Mouse (Mus musculus): ENCODE data around the gene Gm28372. TPM values are rescaled to one million over a fixed set of nuclear protein-coding genes. Genes with fewer than 3 reads are reported as not detected.

Gene Gm28372
- total RNA-seq, 2 experiments from 2014 or later = not detected

GRCm38 (mm10) chr2:130448449-130448848, 43.4 kb downstream of the Gm28372 start:
- no peak for TF ChIP-seq CTCF (IDR thresholded peaks at IDR 0.05)
- Histone ChIP-seq H3K27ac (no peak overlapping the region), H3K4me3 (no peak overlapping the region)
- intact Hi-C loops (cut with DNase I) = no loop called here
- no peak for DNase-seq

GRCm38 (mm10) chr2:130449021-130449793, 44.2 kb downstream of the Gm28372 start:
- no peak for DNase-seq
- peak overlapping the region; percentile 85 for H3K4me3 ChIP-seq
- H3K27ac ChIP-seq = peak overlapping the region; percentile 90
- intact Hi-C loops (cut with DNase I) = no loop called here
- no peak for TF ChIP-seq CTCF (IDR thresholded peaks at IDR 0.05)

DNA sequence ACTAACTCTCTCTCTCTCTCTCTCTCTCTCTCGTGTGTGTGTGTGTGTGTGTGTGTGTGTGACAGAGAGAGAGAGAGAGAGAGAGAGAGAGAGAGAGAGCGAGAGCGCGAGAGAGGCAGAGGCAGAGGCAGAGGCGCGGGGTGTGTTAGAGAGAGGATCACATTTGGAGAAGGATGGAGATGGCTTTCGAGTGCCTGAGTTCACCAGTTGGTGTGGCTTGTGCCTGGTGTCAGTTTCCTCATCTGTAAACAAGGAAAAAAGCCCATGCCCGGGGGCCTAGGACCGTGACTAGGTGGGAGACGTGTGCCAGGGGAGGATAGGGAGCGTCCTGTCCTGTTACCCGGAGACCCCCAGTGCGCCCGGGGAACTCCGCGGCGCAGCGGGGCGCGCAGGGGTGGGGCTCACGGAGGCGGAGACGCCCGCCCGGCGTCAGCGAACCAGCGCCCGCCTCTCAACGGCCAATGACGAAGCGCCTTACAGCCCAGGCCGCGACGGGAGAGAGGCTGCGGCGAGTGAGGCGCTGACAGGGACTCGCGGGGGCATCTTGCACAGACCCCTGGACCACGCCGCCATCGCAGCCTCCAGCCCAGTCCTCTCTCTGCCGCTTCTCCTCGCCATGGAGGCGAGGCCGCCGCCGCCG, 44.9 kb downstream of the Gm28372 start, which contains the start of gene Ptpra:
TSS of gene Ptpra (plus strand) at position 485 of the 640 bp plus-strand sequence.
- no peak for TF ChIP-seq CTCF (IDR thresholded peaks at IDR 0.05)
- peak; percentile 95 for DNase-seq
- intact Hi-C loops (cut with DNase I) = no loop called here
- H3K27ac ChIP-seq = peak within 1 kb of the TSS; percentile 90
- H3K4me3 ChIP-seq = peak within 1 kb of the TSS; percentile 85

DNA sequence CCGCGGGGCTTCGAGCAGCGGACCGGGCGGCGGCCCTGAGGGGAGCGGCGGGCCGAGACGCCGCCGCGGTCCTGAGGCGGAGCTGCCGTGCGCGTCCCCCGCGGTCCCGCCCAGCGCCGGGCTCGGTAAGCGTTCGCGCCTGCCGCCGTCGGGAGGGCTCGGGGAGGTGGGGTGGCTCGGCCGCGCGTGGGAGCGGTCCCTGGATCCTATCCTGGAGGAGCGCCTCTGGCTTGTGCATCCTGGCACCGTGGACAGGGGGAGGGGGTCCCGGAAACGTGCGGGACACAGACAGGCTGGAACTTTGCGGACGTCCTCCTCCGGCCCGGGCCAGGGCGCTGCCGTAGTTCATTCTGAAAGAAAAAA, 45.4 kb downstream of the Gm28372 start:
- DNase-seq = peak; percentile 86
- intact Hi-C loops (cut with DNase I) = no loop called here

DNA sequence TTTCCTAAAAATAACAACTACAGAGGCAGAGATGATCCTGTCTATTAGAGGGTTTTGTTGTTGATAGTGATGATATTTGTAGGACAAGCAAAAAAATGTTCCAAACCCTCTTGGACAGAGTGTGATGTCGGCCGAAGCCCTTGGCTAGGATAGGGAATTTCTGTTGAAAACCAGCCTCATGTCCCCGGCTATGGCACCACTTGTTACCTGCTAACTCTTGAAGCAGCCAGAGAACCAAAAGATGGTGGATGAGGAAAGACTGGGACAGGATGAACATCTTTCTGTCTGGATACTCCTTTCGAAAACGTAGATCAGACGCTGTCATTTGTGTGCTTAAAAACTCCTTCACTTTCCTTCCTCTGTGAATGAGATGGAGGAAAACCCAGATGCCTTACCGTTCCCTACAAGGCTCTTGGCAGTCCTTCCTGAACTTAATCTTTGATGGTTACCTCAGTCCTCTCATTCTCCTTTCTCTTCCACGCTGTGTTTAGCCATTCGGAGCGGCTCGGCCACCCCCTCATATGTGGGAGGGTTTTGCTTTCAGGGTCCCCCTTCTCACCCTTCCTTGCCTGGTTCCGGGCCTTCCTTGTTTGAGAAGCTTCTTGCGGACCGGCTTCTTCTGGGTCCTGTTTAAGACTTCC, 46.2 kb downstream of the Gm28372 start:
- H3K27ac ChIP-seq = peak overlapping the region; percentile 90
- intact Hi-C loops (cut with DNase I) = no loop called here

More for the DNA sequence above, 45.4 kb downstream of the Gm28372 start:
- H3K4me3 ChIP-seq = peak overlapping the region; percentile 85
- TF ChIP-seq CTCF (IDR thresholded peaks at IDR 0.05) = no peak
- peak overlapping the region; percentile 90 for H3K27ac ChIP-seq

GRCm38 (mm10) chr2:130451727-130452090, 46.7 kb downstream of the Gm28372 start:
- DNase-seq = no peak
- intact Hi-C loops (cut with DNase I) = no loop called here
- H3K4me3 ChIP-seq = peak overlapping the region; percentile 85
- H3K27ac ChIP-seq = peak overlapping the region; percentile 90; the same call in 1 of the 2 replicates
- TF ChIP-seq CTCF (IDR thresholded peaks at IDR 0.05) = no peak

More for the DNA sequence above, 46.2 kb downstream of the Gm28372 start:
- DNase-seq = no peak
- no peak for TF ChIP-seq CTCF (IDR thresholded peaks at IDR 0.05)
- H3K4me3 ChIP-seq = peak overlapping the region; percentile 85

DNA sequence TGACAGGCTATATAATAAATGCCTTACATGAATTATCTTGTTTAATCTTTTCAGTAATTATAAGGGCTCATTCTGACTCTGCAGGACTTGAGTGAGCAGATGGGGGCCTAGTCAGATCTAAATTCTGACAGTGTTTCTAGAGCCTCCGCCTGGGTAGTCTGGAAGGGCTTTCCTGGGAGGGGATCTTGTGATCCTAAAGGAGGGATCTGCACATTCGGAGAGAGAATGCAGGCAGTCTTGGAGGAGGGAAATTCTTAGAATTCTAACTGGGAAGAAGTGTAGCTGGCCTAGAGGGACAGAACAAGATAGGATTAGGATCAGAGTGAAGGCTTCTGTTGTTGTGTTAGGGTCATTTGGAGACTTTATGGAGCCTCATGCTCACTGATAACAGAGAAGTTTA, 47.2 kb downstream of the Gm28372 start:
- TF ChIP-seq CTCF (IDR thresholded peaks at IDR 0.05) = no peak
- Histone ChIP-seq H3K27ac (no peak overlapping the region), H3K4me3 (no peak overlapping the region)
- intact Hi-C loops (cut with DNase I) = no loop called here
- DNase-seq = no peak

- Histone ChIP-seq H3K27ac (peak overlapping the region; percentile 6; the same call in 1 of the 2 replicates), H3K4me3 (no peak overlapping the region)
- TF ChIP-seq CTCF (IDR thresholded peaks at IDR 0.05) = no peak
- intact Hi-C loops (cut with DNase I) = no loop called here
- DNase-seq = no peak
Observed at GRCm38 (mm10) chr2:130453421-130453820, 48.4 kb downstream of the Gm28372 start.

GRCm38 (mm10) chr2:130454748-130455370, 49.8 kb downstream of the Gm28372 start:
- intact Hi-C loops (cut with DNase I) = no loop called here
- H3K27ac ChIP-seq = no peak overlapping the region

More at GRCm38 (mm10) chr2:130454748-130455370, 49.8 kb downstream of the Gm28372 start:
- H3K4me3 ChIP-seq = no peak overlapping the region
- no peak for DNase-seq
- no peak for TF ChIP-seq CTCF (IDR thresholded peaks at IDR 0.05)

Other genes with a start within 250 kb of the Gm28372 start
- 100 to 1,000 TPM; 124 to 137 TPM for gene Snrpb, start 225.8 kb upstream of the Gm28372 start, total RNA-seq (2021)
- not detected for gene Tmc2, start 210.0 kb upstream of the Gm28372 start, total RNA-seq (2021)
- gene Nop56, start 130.8 kb upstream of the Gm28372 start, total RNA-seq (2021) = 10 to 100 TPM; 36.4 to 38.6 TPM
- gene Idh3b, start 120.7 kb upstream of the Gm28372 start, total RNA-seq (2021) = 100 to 1,000 TPM; 416 to 563 TPM
- gene Ebf4, start 110.1 kb upstream of the Gm28372 start, total RNA-seq (2021) = under 1 TPM; 0.26 to 0.47 TPM
- 1 to 10 TPM; 1.0 to 1.1 TPM for gene Cpxm1, start 7.7 kb upstream of the Gm28372 start, total RNA-seq (2021)
- not detected for gene 1700020A23Rik, start within 50 bp of the Gm28372 start, total RNA-seq (2021)
- gene Tmem239, start 1.2 kb downstream of the Gm28372 start, total RNA-seq (2021) = not detected
- gene Vps16, start 19.1 kb downstream of the Gm28372 start, total RNA-seq (2021) = 10 to 100 TPM; 15.7 to 19.1 TPM
- gene Pced1a, start 19.5 kb downstream of the Gm28372 start, total RNA-seq (2021) = 1 to 10 TPM; 4.5 to 5.0 TPM
- 10 to 100 TPM; 16.0 to 23.3 TPM for gene Ptpra, start 45.0 kb downstream of the Gm28372 start, total RNA-seq (2021)
- 10 to 100 TPM; 44.7 to 53.9 TPM for gene Mrps26, start 158.5 kb downstream of the Gm28372 start, total RNA-seq (2021)
- not detected for gene Oxt, start 170.9 kb downstream of the Gm28372 start, total RNA-seq (2021)
- not detected for gene Avp, start 177.3 kb downstream of the Gm28372 start, total RNA-seq (2021)
- 1 to 10 TPM; 6.0 to 7.5 TPM for gene Fastkd5, start 224.8 kb downstream of the Gm28372 start, total RNA-seq (2021)
- 1 to 10 TPM; 4.9 to 5.0 TPM for gene Ubox5, start 224.8 kb downstream of the Gm28372 start, total RNA-seq (2021)
- gene Lzts3, start 237.6 kb downstream of the Gm28372 start, total RNA-seq (2021) = 1 to 10 TPM; 2.3 to 3.3 TPM